Mouse (Mus musculus) limb, embryonic 11.5 days (tissue): ENCODE measurements at regions not wholly inside any gene's neighbourhood (a gene's known extent, or its start where the extent isn't known, plus 50 kb on each side); places are given as distances from the start of the nearest gene placed in this dataset.

ENCODE experiments used
- ATAC-seq: fragments of 200-750 bp; cut with Nextera tagmentation; 2 replicates; pipeline ENCODE4 v1.8.0; 2017; ENCODE audit warnings: low read depth; ENCODE audit not compliant: insufficient number of reproducible peaks, low FRiP score, low TSS enrichment
- DNase-seq: peaks from one replicate; pipeline ENCODE4 v3.0.0-alpha.2; 2015; ENCODE audit warnings: low spot score
- H3K27ac ChIP-seq: fragments of 300-500 bp; sonication (generic); replicated peaks from 2 replicates; pipeline ENCODE4 v1.5.1; 2014; ENCODE audit warnings: low read depth, mild to moderate bottlenecking, low read length
- H3K27me3 ChIP-seq: fragments of 300-500 bp; sonication (generic); 2 replicates; pipeline ENCODE4 v1.6.1; 2014; ENCODE audit warnings: mild to moderate bottlenecking, low read length, mixed read lengths; ENCODE audit not compliant: control insufficient read depth, insufficient read depth
- H3K36me3 ChIP-seq: fragments of 300-500 bp; sonication (generic); 2 replicates; pipeline ENCODE4 v1.6.1; 2014; ENCODE audit warnings: mild to moderate bottlenecking, low read length, moderate library complexity, mixed read lengths; ENCODE audit not compliant: control insufficient read depth, insufficient read depth
- H3K4me1 ChIP-seq: fragments of 300-500 bp; sonication (generic); 2 replicates; pipeline ENCODE4 v1.6.1; 2014; ENCODE audit warnings: low read length, mixed read lengths; ENCODE audit not compliant: control insufficient read depth, insufficient read depth
- H3K4me2 ChIP-seq: fragments of 300-500 bp; sonication (generic); 2 replicates; pipeline ENCODE4 v1.6.1; 2014; ENCODE audit warnings: low read depth, mild to moderate bottlenecking, moderate library complexity; ENCODE audit not compliant: severe bottlenecking
- H3K4me3 ChIP-seq: fragments of 300-500 bp; sonication (generic); 2 replicates; pipeline ENCODE4 v1.5.1; 2014; ENCODE audit warnings: low read depth, low read length
- H3K9ac ChIP-seq: fragments of 300-500 bp; sonication (generic); 2 replicates; pipeline ENCODE4 v1.6.1; 2014; ENCODE audit warnings: mild to moderate bottlenecking, low read length
- H3K9me3 ChIP-seq: fragments of 300-500 bp; sonication (generic); 2 replicates; pipeline ENCODE4 v1.6.1; 2016; ENCODE audit warnings: low read length; ENCODE audit not compliant: control insufficient read depth
- WGBS: fragments of 180-500 bp; shearing (Covaris S2); extraction: QIAGEN DNeasy Blood & Tissue Kit; methylation state at CpG from one replicate; pipeline ENCODE4 v1.1.7; 2014; 5-methylcytosine and 5-hydroxymethylcytosine counted together

DNA sequence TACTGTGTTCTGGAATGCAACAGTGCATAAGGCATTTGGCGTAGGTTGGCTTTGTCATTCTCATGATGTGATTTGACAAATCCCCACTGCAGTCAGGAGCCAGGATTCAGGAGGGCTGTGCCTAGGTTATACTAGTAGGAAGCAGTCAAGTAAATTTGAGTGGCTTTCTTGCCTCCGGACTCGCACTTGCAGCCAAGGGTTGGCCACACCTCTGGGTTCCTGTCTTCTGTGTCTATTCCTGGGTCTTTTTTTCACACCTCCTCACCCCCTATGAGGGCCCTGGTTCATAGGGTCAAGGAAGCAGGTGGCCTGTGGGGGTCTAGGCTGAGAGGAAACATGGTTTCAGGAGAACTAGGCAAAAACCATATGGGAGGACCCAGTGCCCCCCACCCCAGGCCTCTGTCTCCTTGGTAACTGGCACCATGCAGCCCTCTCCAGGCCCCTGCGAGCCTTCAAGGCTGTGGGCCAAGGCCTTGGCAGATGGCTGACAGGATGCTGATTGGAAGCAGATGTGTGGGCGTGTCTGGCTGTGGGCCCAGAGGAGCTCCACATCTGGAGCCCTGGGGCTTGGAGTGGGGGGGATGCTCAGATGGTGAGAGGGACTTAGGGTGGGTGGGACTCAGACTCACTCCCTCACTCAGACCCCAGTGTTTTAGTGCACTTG, 195.7 kb downstream of the Rgs3 start:
- Histone ChIP-seq H3K9me3 (no peaks in the 10 kb centered on the region), H3K9ac (no peak overlapping the region), H3K4me1 (peaks cover 29% of the 10 kb centered on the region), H3K4me3 (no peak overlapping the region), H3K4me2 (no peak overlapping the region), H3K36me3 (no peaks in the 10 kb centered on the region), H3K27me3 (no peaks in the 10 kb centered on the region), H3K27ac (peak overlapping the region; percentile 64)
- 21% methylated on average over 5 of the region's 5 CpGs for WGBS
- DNase-seq (peak; percentile 94), ATAC-seq (peak; percentile 91)

DNA sequence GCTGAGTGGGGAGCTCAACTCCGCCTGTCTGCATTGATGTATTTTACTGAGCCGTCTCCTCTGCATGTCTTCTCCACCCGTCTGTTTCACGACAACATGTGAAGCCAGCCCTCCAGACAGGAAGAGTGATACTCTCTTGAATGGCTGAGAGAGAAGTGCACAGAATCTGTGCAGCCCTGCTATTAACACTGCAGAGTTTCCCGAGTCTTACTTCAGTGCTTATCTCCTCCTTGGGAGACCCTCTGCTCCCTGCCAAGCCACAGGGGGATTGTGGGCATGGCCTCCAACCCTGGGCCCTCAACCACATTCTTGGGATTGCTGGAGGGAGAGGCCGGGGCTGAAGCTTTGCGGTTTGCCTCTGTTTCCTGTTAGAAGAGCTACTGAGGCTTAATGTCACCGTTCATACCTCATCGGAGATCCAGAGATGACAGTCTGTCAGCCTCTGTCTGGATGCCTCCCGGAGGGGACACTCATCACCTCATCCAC, 197.1 kb downstream of the Rgs3 start:
- Histone ChIP-seq H3K9ac (no peak overlapping the region), H3K4me1 (peaks cover 29% of the 10 kb centered on the region), H3K4me3 (no peak overlapping the region), H3K4me2 (no peak overlapping the region), H3K36me3 (no peaks in the 10 kb centered on the region), H3K27me3 (no peaks in the 10 kb centered on the region), H3K9me3 (no peaks in the 10 kb centered on the region), H3K27ac (peak overlapping the region; percentile 48; the same call in 1 of the 2 replicates)
- DNase-seq (no peak), ATAC-seq (no peak)
- WGBS = 35% methylated on average over 10 of the region's 10 CpGs

DNA sequence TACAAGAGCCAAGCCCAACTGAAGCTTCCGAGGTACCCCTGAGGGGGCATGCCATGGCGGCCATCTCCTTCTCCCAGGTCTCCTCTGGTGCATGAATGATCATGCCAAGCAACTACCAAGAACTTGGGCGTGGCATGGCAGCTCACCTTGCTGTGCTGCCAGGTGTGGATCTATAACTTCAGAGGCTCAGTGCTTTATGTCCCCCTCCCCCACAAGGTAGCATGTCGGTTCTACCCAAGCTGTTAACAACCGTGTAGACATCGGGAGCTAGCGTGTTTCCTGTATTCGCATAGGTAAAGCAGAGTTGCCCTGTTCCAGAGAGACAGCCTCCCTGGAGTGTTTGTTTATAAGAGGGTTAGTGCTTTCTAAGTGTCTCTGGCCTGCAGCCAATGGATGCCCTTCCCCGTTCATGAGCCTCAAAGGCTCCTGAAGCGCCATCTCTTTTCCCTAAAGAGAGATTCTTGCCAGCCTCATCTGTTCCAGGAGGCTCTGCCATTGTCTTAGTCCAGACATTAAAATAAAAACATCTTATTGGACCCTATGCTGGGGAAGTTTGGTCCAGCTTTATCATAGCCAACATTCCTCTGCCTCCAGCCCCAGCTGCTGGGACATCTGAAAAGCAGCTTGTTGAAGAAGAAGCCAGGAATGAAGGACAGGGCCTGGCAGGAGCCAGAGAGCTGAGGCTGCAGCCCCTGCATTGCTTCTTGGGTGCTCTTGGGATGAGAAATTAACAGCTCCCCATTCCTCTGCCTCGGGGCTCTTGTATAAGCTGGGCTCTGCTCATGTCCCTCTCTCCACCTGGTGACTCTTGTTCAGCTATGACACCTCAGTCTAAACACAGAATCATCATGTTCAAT, 201.3 kb downstream of the Rgs3 start:
- 79% methylated on average over 11 of the region's 11 CpGs for WGBS
- no peak overlapping the region for H3K9ac ChIP-seq

DNA sequence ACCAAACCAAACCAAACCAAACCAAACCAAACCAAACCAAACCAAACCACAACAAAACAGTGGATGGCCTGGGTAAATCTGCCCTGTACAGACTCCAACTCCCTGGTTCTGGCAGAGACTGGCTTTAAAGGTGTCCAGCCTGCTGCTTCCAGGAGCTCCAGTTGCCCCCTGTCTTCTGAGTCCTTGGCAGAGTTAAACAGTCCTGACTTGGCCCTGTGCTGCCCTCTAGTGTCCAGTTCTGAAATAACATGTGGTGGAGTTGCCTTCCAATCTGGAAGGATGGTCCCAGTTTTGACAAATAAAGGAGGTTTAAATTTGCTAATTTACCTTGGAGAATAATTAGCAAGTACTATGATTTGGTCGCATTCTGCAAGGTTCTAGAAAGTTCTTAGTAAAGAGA, 202.0 kb downstream of the Rgs3 start:
- no peak overlapping the region for H3K27ac ChIP-seq
- H3K4me1 ChIP-seq = peaks cover 6% of the 10 kb centered on the region
- H3K4me3 ChIP-seq = no peak overlapping the region
- no peaks in the 10 kb centered on the region for H3K36me3 ChIP-seq
- H3K4me2 ChIP-seq = no peak overlapping the region
- H3K9me3 ChIP-seq = no peaks in the 10 kb centered on the region
- ATAC-seq (peak; percentile 60; the same call in 1 of the 2 replicates), DNase-seq (peak; percentile 91)
- H3K27me3 ChIP-seq = no peaks in the 10 kb centered on the region
- 0% methylated on average over 1 of the region's 1 CpGs for WGBS
- H3K9ac ChIP-seq = no peak overlapping the region

More for the DNA sequence above, 201.3 kb downstream of the Rgs3 start:
- H3K4me1 ChIP-seq = peaks cover 11% of the 10 kb centered on the region
- ATAC-seq (no peak), DNase-seq (no peak)
- no peak overlapping the region for H3K4me2 ChIP-seq
- no peaks in the 10 kb centered on the region for H3K9me3 ChIP-seq
- H3K36me3 ChIP-seq = no peaks in the 10 kb centered on the region
- H3K4me3 ChIP-seq = no peak overlapping the region
- H3K27ac ChIP-seq = no peak overlapping the region
- no peaks in the 10 kb centered on the region for H3K27me3 ChIP-seq

DNA sequence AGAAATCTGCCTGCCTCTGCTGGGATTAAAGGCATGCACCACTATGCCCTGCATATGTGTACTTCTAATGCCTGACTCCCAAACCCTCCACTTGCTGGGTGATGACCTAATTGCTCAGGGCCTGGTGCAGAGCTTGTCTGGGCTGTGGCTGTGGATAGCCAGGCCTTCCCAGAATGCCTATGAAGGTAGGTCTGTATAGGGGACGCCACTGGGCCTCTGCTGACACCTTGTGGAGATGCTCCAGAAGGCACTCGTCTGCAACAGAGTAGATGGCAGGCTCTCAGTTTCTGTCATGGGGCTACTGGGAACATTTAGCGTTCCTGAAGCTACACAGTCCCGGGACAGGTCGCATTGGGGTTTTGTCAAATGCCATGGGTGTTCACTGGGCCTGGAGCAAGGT, 201.4 kb upstream of the Zfp618 start:
- H3K9ac ChIP-seq = no peak overlapping the region
- 14% methylated on average over 5 of the region's 5 CpGs for WGBS
- no peaks in the 10 kb centered on the region for H3K27me3 ChIP-seq
- DNase-seq (peak; percentile 90), ATAC-seq (peak; percentile 80; the same call in 1 of the 2 replicates)
- no peaks in the 10 kb centered on the region for H3K9me3 ChIP-seq
- no peaks in the 10 kb centered on the region; the same call in 1 of the 2 replicates for H3K4me1 ChIP-seq
- H3K4me3 ChIP-seq = no peak overlapping the region
- no peaks in the 10 kb centered on the region for H3K36me3 ChIP-seq
- no peak overlapping the region for H3K27ac ChIP-seq
- H3K4me2 ChIP-seq = no peak overlapping the region

DNA sequence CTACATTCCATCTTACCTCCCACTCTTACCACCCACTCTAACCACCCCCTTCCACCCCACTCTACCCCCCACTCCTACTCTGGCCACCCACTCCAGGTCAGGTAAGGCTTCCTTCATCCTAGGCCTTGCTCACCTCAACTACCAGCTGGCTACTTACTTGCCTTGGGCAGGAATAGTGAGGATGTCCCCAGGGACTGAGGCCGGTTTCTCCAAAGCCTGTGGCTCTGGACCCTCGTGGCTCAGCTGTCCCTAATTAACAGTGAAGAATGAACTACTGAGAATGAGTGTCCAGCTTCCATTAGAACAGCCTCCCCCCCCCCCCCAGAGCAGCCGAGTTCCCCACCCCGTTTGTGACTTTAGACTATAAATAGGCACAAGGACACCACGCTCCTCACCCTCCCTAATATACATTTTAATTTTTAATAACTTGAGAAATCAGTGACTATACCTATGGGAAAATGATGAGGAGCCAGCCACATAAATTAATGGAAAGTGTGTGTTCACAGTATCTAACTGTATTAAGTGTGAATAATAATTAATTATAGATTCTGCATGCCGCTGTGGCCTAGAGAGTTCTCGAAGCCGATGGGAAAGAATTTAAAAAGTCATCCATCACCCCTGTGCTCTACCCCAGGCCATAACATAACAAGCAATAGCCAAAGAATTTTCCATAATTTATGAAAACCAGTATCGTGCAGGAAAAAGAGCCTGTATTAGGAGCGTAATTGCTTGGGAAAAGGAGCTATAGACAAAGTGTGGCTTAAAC, 195.7 kb upstream of the Zfp618 start:
- no peak for DNase-seq
- no peaks in the 10 kb centered on the region for H3K9me3 ChIP-seq
- H3K4me3 ChIP-seq = no peak overlapping the region
- no peak for ATAC-seq
- no peak overlapping the region for H3K27ac ChIP-seq
- no peak overlapping the region for H3K4me2 ChIP-seq
- H3K27me3 ChIP-seq = no peaks in the 10 kb centered on the region
- no peaks in the 10 kb centered on the region for H3K36me3 ChIP-seq
- WGBS = 71% methylated on average over 10 of the region's 10 CpGs
- no peak overlapping the region for H3K9ac ChIP-seq
- no peaks in the 10 kb centered on the region for H3K4me1 ChIP-seq

DNA sequence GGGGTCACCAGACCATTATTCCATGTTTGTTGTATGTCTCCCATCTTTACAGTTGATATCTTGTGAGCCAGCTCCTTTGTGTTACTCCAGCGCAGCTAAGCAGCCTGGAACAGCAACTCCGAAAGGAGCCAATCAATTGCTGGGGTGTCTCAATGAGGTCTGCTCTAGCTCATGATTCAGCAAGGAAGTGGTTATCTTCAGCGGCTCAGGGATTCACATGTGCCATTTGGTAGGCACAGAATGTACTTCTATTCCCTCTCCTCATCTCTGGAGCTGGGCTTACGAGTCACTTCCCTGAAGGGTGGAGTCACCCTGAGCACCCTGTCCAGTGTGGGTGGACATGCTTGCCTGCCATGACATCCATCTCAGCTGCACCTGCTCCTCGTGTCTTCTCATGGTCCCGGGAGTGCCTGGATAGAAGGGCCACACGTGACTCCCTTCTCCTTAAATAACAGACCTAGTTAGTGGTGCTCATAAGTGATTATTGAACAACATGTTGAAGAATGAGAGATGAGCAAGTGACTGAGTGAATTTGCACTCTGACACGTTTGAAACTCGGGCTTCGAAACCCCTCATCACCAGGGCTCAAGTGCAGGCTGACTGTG, 190.3 kb upstream of the Zfp618 start:
- 85% methylated on average over 10 of the region's 10 CpGs for WGBS
- no peak overlapping the region for H3K4me3 ChIP-seq
- ATAC-seq = no peak
- H3K36me3 ChIP-seq = no peaks in the 10 kb centered on the region
- no peak overlapping the region for H3K9ac ChIP-seq
- no peaks in the 10 kb centered on the region for H3K9me3 ChIP-seq
- no peaks in the 10 kb centered on the region for H3K27me3 ChIP-seq
- no peak overlapping the region for H3K27ac ChIP-seq
- no peak overlapping the region for H3K4me2 ChIP-seq
- no peaks in the 10 kb centered on the region for H3K4me1 ChIP-seq
- DNase-seq = no peak

DNA sequence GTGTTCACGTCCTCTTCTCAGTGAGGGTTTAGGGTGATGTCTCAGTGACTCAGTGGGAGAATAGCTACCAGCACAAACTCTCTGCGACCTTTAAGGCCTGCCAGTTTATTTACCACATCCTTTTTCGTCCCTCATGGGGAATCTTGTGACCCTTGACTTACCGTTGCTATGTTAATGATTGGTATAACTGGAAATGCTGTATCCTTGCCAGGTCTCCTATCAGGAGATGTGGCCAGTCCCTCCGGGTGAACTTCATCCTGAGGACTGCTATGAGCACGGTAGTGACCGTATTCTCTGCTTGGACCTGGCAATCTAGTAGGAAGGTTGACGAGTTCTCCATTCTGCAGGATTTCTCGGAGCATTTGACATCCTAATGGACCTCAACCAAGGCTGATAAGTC, 188.5 kb upstream of the Zfp618 start:
- DNase-seq = no peak
- Histone ChIP-seq H3K4me3 (no peak overlapping the region), H3K9me3 (no peaks in the 10 kb centered on the region), H3K36me3 (no peaks in the 10 kb centered on the region), H3K27me3 (0 out of 2 replicates have a peak, but pooled peaks cover 3% of the 10 kb centered on the region), H3K9ac (no peak overlapping the region), H3K4me1 (peaks cover 3% of the 10 kb centered on the region; the same call in 1 of the 2 replicates), H3K27ac (no peak overlapping the region), H3K4me2 (no peak overlapping the region)
- no peak for ATAC-seq
- 90% methylated on average over 9 of the region's 9 CpGs for WGBS
